Mouse (Mus musculus): ENCODE results near the gene Dph3.
A peak's percentile ranks its signal among the peaks of the same experiment; 100 is the strongest.
"Not testable (repeated sequence)": the region's sequence is repeated elsewhere in the genome, so short reads cannot be mapped to it uniquely, and the experiment has no call there.

Dph3 gene

GRCm38 (mm10) chr14:32085486-32086201, at the start of gene Dph3:
Dph3 (minus strand) TSS chr14:32085729.
- peak; percentile 100 for DNase-seq

GRCm38 (mm10) chr14:32134293-32134692, 48.8 kb upstream of the Dph3 start:
- no peak for DNase-seq

GRCm38 (mm10) chr14:32131836-32132235, 46.3 kb upstream of the Dph3 start:
- DNase-seq = no peak

- no peak for DNase-seq
Measured at GRCm38 (mm10) chr14:32128409-32128808, 42.9 kb upstream of the Dph3 start.

- not testable (repeated sequence) for DNase-seq
Measured at GRCm38 (mm10) chr14:32125256-32125655, 39.7 kb upstream of the Dph3 start.

- no peak for DNase-seq
Measured at GRCm38 (mm10) chr14:32124261-32124660, 38.7 kb upstream of the Dph3 start.

GRCm38 (mm10) chr14:32121920-32122315, 36.4 kb upstream of the Dph3 start:
- DNase-seq = no peak

- no peak for DNase-seq
Measured at GRCm38 (mm10) chr14:32120940-32121919, 35.7 kb upstream of the Dph3 start.

- not testable (repeated sequence) for DNase-seq
Measured at GRCm38 (mm10) chr14:32112124-32112523, 26.6 kb upstream of the Dph3 start.

- DNase-seq = no peak
Measured at GRCm38 (mm10) chr14:32106911-32107310, 21.4 kb upstream of the Dph3 start.

- DNase-seq = no peak
Measured at GRCm38 (mm10) chr14:32105663-32106062, 20.1 kb upstream of the Dph3 start.

- no peak for DNase-seq
Measured at GRCm38 (mm10) chr14:32103556-32103955, 18.0 kb upstream of the Dph3 start.

GRCm38 (mm10) chr14:32098951-32099350, 13.4 kb upstream of the Dph3 start:
- DNase-seq = no peak

GRCm38 (mm10) chr14:32097691-32098090, 12.2 kb upstream of the Dph3 start:
- DNase-seq = no peak

GRCm38 (mm10) chr14:32096740-32097139, 11.2 kb upstream of the Dph3 start:
- no peak for DNase-seq

- DNase-seq = no peak
Measured at GRCm38 (mm10) chr14:32095646-32096045, 10.1 kb upstream of the Dph3 start.

- no peak for DNase-seq
Measured at GRCm38 (mm10) chr14:32093500-32094117, 8.1 kb upstream of the Dph3 start.

GRCm38 (mm10) chr14:32093018-32093417, 7.5 kb upstream of the Dph3 start:
- no peak for DNase-seq

- no peak for DNase-seq
Measured at GRCm38 (mm10) chr14:32091704-32092103, 6.2 kb upstream of the Dph3 start.

- no peak for DNase-seq
Measured at GRCm38 (mm10) chr14:32091124-32091523, 5.6 kb upstream of the Dph3 start.

- not testable (repeated sequence) for DNase-seq
Measured at GRCm38 (mm10) chr14:32087584-32088248, 2.2 kb upstream of the Dph3 start.

- no peak for DNase-seq
Measured at GRCm38 (mm10) chr14:32086226-32086625, 697 bp upstream of the Dph3 start.

All from right cerebral cortex, postnatal 25 days (tissue).